Mouse (Mus musculus) embryonic facial prominence, embryonic 10.5 days (tissue): ENCODE data around the gene Ywhaq. TPM values are rescaled to one million over a fixed set of nuclear protein-coding genes. Genes with fewer than 3 reads are reported as not detected.

Experiments used
- DNase-seq: peaks from one replicate; pipeline ENCODE4 v3.0.0-alpha.2; 2017; ENCODE audit warnings: low spot score
- H3K27ac ChIP-seq: fragments of 300-500 bp; sonication (generic); replicated peaks from 2 replicates; pipeline ENCODE4 v1.5.1; 2016; ENCODE audit warnings: mild to moderate bottlenecking
- H3K27me3 ChIP-seq: fragments of 300-500 bp; sonication (generic); replicated peaks from 2 replicates; pipeline ENCODE4 v1.6.1; 2016; ENCODE audit warnings: low read depth, mild to moderate bottlenecking; ENCODE audit not compliant: poor library complexity, severe bottlenecking
- H3K36me3 ChIP-seq: fragments of 300-500 bp; sonication (generic); replicated peaks from 2 replicates; pipeline ENCODE4 v1.6.1; 2016; ENCODE audit warnings: mild to moderate bottlenecking, moderate library complexity
- H3K4me1 ChIP-seq: fragments of 300-500 bp; sonication (generic); 2 replicates; pipeline ENCODE4 v1.6.1; 2016
- H3K4me3 ChIP-seq: fragments of 300-500 bp; sonication (generic); 2 replicates; pipeline ENCODE4 v1.5.1; 2016; ENCODE audit warnings: mild to moderate bottlenecking, moderate library complexity
- H3K9me3 ChIP-seq: fragments of 300-500 bp; sonication (generic); 2 replicates; pipeline ENCODE4 v1.6.1; 2016; ENCODE audit warnings: mild to moderate bottlenecking
- WGBS: fragments of 180-500 bp; shearing (Covaris S2); methylation state at CpG from one replicate; pipeline ENCODE4 v1.1.7; 2016; 5-methylcytosine and 5-hydroxymethylcytosine counted together
- polyA plus RNA-seq: library from polyadenylated mRNA; unstranded; fragments of >200 nt; fragmentation: Nextera tagmentation; extraction: Ambion mirVana; gene quantifications from 2 replicates; pipeline ENCODE4 v1.2.1, GENCODE M21; 2016

Ywhaq gene
- polyA plus RNA-seq, 1 experiment from 2014 or later = 1,000 TPM

DNA sequence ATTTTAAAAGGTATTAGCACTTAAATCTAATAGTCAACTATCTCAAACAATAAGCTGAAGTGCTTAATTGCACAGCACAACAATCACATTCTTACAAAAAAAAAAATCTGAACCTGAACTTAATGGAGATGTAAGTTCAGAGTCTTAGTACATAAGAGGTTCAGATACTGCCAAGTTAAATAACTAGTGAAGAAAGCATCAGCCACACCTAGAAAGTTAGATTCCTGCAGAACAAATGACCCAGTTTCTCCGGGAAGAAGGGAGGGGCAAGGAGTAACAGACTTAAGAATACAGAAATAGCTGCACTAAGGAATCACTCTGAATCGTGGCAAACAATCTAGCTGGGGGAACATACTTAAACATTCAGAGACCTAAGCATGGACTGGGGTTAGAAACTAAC lies 54.8 kb downstream of the Ywhaq start:
- Histone ChIP-seq H3K27ac (no peak overlapping the region), H3K27me3 (no peaks in the 10 kb centered on the region), H3K36me3 (peaks cover 30% of the 10 kb centered on the region), H3K4me1 (no peaks in the 10 kb centered on the region), H3K4me3 (no peak overlapping the region), H3K9me3 (no peaks in the 10 kb centered on the region)
- no peak for DNase-seq
- 86% methylated on average over 2 of the region's 2 CpGs for whole genome bisulfite sequencing

GRCm38 (mm10) chr12:21353681-21354080 lies 63.8 kb downstream of the Ywhaq start:
- 96% methylated on average over 8 of the region's 8 CpGs for WGBS
- Histone ChIP-seq H3K27ac (no peak overlapping the region), H3K4me3 (no peak overlapping the region), H3K27me3 (no peaks in the 10 kb centered on the region), H3K4me1 (no peaks in the 10 kb centered on the region), H3K9me3 (peaks cover 5% of the 10 kb centered on the region; the same call in 1 of the 2 replicates), H3K36me3 (peaks cover 84% of the 10 kb centered on the region)
- no peak for DNase-seq

- Histone ChIP-seq H3K27ac (no peak overlapping the region), H3K4me1 (no peaks in the 10 kb centered on the region), H3K4me3 (no peak overlapping the region), H3K36me3 (peaks cover 89% of the 10 kb centered on the region), H3K9me3 (peaks cover 5% of the 10 kb centered on the region; the same call in 1 of the 2 replicates), H3K27me3 (no peaks in the 10 kb centered on the region)
- no peak for DNase-seq
- WGBS = 48% methylated on average over 7 of the region's 7 CpGs
These were observed 67.1 kb downstream of the Ywhaq start for GRCm38 (mm10) chr12:21350113-21350876.

DNA sequence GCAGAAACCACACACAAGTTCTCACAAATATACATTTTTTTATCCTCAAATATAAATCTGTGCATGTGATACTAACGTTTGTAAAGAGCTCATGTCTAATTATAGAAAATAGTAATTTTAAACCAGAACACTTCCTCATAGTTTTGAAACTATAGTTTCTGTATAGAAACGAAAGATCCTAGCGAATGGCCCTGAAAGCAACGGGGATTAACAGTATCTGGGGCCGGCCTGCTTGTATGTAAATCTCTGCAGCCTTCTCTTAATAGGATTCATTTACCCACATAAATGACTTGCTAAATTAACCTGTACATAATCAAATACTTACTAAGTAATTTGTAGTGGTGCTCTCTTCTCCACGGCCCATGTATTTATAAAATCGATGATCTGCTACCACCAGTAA lies 70.5 kb downstream of the Ywhaq start:
- no peaks in the 10 kb centered on the region for H3K27me3 ChIP-seq
- H3K9me3 ChIP-seq = peaks cover 2% of the 10 kb centered on the region; the same call in 1 of the 2 replicates
- no peak for DNase-seq
- no peak overlapping the region for H3K27ac ChIP-seq
- 95% methylated on average over 7 of the region's 7 CpGs for WGBS
- H3K36me3 ChIP-seq = peaks cover 83% of the 10 kb centered on the region
- H3K4me3 ChIP-seq = no peak overlapping the region
- H3K4me1 ChIP-seq = no peaks in the 10 kb centered on the region

- Histone ChIP-seq H3K4me3 (no peak overlapping the region), H3K4me1 (no peaks in the 10 kb centered on the region), H3K36me3 (peaks cover 85% of the 10 kb centered on the region), H3K27me3 (no peaks in the 10 kb centered on the region), H3K9me3 (no peaks in the 10 kb centered on the region), H3K27ac (no peak overlapping the region)
- no peak for DNase-seq
- 94% methylated on average over 5 of the region's 5 CpGs for WGBS
These were observed 76.8 kb downstream of the Ywhaq start for GRCm38 (mm10) chr12:21340674-21341073.

Other genes starting within 250 kb of the Ywhaq start
- 130 and 142 TPM in 2 replicates for gene Cpsf3, start 132.2 kb downstream of the Ywhaq start, polyA plus RNA-seq
- 37.8 and 45.6 TPM in 2 replicates for gene Itgb1bp1, start 131.4 kb downstream of the Ywhaq start, polyA plus RNA-seq
- gene Iah1, start 101.2 kb downstream of the Ywhaq start, polyA plus RNA-seq = 43.0 and 46.1 TPM in 2 replicates
- 42.3 and 43.1 TPM in 2 replicates for gene Adam17, start 44.0 kb downstream of the Ywhaq start, polyA plus RNA-seq